Mouse (Mus musculus): ENCODE measurements around the gene Gm17949.

DNA sequence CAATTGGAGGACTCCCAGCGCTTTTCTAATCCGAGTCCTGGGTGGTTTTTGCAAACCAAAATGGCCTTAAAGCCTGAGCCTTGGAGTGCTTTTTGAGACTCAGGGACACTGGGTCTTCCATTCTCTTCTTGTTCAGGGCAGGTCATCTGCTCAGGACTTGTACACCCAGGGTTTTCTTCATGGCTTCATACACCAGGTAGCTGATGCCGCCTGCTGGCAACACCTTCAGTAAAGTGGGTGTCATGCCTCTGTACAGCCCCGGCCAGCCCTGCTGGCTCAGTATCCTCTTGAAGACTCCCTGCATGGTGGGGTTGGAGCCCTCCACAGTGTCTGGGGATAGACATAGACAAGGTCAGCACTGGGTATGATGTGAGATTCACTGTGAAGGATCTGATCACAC is 21.6 kb downstream of the Gm17949 start:
- no peak for TF ChIP-seq POLR2A (IDR thresholded peaks at IDR 0.05; ENCODE audit: insufficient read length, low read depth)
- no peak for TF ChIP-seq MYOG (IDR thresholded peaks at IDR 0.05; ENCODE audit: control insufficient read depth in 1 of 3, insufficient read depth in 1 of 3, insufficient read length in 2 of 3, low read depth in 2 of 3)
- TF ChIP-seq E2F4 (IDR thresholded peaks at IDR 0.05; ENCODE audit: insufficient read depth), result no peak
- TF ChIP-seq USF1 (IDR thresholded peaks at IDR 0.05; ENCODE audit: low read depth), result no peak
- no peak for TF ChIP-seq TCF12 (IDR thresholded peaks at IDR 0.05; ENCODE audit: insufficient read depth, poor library complexity, severe bottlenecking)
- TF ChIP-seq CEBPB (IDR thresholded peaks at IDR 0.05; ENCODE audit: insufficient read depth, poor library complexity, severe bottlenecking), result no peak
- TF ChIP-seq MYOD1 (IDR thresholded peaks at IDR 0.05; ENCODE audit: control insufficient read depth in 1 of 3, insufficient read length in 2 of 3, low read depth in 2 of 3), result no peak
- TF ChIP-seq MAX (IDR thresholded peaks at IDR 0.05; ENCODE audit: low read depth), result no peak
- no peak for TF ChIP-seq REST (IDR thresholded peaks at IDR 0.05; ENCODE audit: insufficient read depth, insufficient read length)
